Mouse (Mus musculus): ENCODE measurements around the gene Anxa8.

Anxa8 gene

GRCm38 (mm10) chr14:34120016-34120910, 34.5 kb downstream of the Anxa8 start:
- DNase-seq = no peak

- DNase-seq = no peak
Measured at GRCm38 (mm10) chr14:34120923-34121351, 35.2 kb downstream of the Anxa8 start.

GRCm38 (mm10) chr14:34121691-34122090, 35.9 kb downstream of the Anxa8 start:
- no peak for DNase-seq

GRCm38 (mm10) chr14:34131216-34131615, 45.4 kb downstream of the Anxa8 start:
- DNase-seq = no peak

- DNase-seq = no peak
Measured at GRCm38 (mm10) chr14:34135391-34135790, 49.6 kb downstream of the Anxa8 start.

- DNase-seq = no peak
Measured at GRCm38 (mm10) chr14:34139671-34140664, 54.2 kb downstream of the Anxa8 start.

GRCm38 (mm10) chr14:34142316-34142715, 56.5 kb downstream of the Anxa8 start:
- DNase-seq = no peak

GRCm38 (mm10) chr14:34142915-34143314, 57.1 kb downstream of the Anxa8 start:
- DNase-seq = no peak
